Mouse (Mus musculus): ENCODE results near the gene Cftr. TPM values are rescaled to one million over a fixed set of nuclear protein-coding genes. Genes with fewer than 3 reads are reported as not detected.

Gene Cftr
- total RNA-seq (2023), result not detected

DNA sequence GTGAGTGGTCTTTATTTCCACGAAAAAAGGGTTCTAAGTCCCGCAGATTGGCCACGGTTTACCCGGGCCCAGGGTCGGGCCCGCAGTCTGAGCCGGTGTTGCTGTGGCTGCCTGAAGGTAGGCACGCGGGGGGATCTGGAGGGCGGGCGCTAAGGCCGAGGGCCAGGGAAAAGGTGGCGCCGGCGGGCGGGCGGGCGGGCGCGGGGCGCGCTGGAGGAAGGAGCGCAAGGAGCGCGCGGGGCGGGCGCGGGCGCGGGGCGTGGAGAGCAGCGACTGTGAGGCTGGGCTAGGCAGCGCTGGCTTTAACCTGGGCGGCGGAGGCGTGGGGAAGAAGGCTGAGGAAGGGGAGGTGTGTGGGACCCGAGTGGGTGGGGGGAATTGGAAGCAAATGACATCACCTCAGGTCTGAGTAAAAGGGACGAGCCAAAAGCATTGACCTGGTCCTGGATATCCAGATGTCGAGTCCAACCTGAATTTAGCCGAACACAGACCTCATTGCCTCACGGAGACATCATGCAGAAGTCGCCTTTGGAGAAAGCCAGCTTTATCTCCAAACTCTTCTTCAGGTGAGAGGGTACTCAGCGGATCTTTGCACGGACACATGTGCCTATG lies at the start of gene Cftr:
TSS of gene Cftr (plus strand) at position 377 of the 612 bp plus-strand sequence.

Other genes with a start within 250 kb of the Cftr start
- gene Wnt2, start 140.1 kb upstream of the Cftr start, total RNA-seq (2023), result not detected
- gene Asz1, start 61.6 kb upstream of the Cftr start, total RNA-seq (2023), result not detected